Mouse (Mus musculus): ENCODE data around the gene Tet2.
A peak's percentile ranks its signal among the peaks of the same experiment; 100 is the strongest.

Gene Tet2

GRCm38 (mm10) chr3:133518116-133518515 is 26.8 kb downstream of the Tet2 start:
- no peak for DNase-seq (ENCODE audit: low read depth, low spot score)

- DNase-seq (ENCODE audit: low read depth, low spot score), result peak; percentile 8
Observed at GRCm38 (mm10) chr3:133517406-133517805, 27.5 kb downstream of the Tet2 start.

DNA sequence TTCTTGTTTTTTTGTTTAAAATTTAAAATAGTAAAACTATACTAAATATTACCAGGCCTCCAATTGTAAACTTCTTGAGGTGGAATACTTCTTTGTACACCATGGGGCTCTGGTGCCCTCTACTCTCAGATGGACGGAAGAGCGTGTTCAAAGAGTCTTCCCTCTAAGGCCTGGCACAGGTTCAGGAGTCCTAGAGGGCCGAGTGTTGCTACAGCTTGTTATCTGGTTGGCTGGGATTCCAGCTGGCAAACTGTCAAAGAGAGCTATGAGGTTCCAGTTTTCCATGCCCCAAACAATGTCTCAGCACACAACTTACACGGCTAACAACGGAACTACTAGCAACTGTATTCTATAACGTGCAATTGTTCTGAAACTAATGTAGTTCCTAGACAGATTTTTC is 28.8 kb downstream of the Tet2 start:
- peak; percentile 78 for DNase-seq (ENCODE audit: low read depth, low spot score)

GRCm38 (mm10) chr3:133515204-133515969 is 29.6 kb downstream of the Tet2 start:
- no peak for DNase-seq (ENCODE audit: low read depth, low spot score)

- DNase-seq (ENCODE audit: low read depth, low spot score), result no peak
Observed at GRCm38 (mm10) chr3:133514290-133514689, 30.6 kb downstream of the Tet2 start.

GRCm38 (mm10) chr3:133513475-133513874 is 31.5 kb downstream of the Tet2 start:
- no peak for DNase-seq (ENCODE audit: low read depth, low spot score)

GRCm38 (mm10) chr3:133510368-133510767 is 34.6 kb downstream of the Tet2 start:
- no peak for DNase-seq (ENCODE audit: low read depth, low spot score)

- DNase-seq (ENCODE audit: low read depth, low spot score), result peak; percentile 66
Observed at GRCm38 (mm10) chr3:133509796-133510195, 35.1 kb downstream of the Tet2 start.

GRCm38 (mm10) chr3:133508881-133509280 is 36.1 kb downstream of the Tet2 start:
- DNase-seq (ENCODE audit: low read depth, low spot score), result no peak

DNA sequence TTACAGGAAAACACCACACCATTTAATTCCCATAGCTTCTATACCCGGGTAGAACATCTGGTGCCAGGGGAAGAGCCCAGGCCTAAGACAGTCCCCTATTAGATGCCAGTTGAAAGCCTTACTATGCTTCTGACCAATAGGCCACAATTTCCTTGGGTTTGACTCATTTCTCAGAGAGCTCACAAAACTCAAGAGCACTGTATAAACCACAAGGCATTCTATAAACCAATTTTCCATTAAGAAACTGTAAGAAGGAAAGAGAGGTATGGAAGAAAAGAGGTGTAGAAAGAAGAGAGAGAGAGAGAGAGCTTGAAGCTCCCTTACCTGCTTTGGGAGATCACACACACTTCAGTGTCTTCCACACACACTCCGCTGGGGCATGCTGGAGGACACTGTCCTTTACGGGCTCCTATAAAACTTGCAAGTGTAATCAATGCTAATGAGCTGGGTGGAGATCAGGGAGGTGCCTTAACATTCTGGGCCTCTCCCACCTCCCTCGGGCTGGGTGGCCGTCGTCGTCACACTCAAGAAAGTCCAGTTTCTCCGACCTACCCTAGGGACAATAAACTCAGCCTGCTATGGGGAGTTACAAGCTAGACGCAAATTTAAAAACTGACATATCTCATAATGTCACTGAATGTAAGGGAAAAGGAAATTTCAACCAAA is 38.5 kb downstream of the Tet2 start:
- no peak for DNase-seq (ENCODE audit: low read depth, low spot score)

GRCm38 (mm10) chr3:133496953-133497352 is 48.0 kb downstream of the Tet2 start:
- DNase-seq (ENCODE audit: low read depth, low spot score), result peak; percentile 72

DNA sequence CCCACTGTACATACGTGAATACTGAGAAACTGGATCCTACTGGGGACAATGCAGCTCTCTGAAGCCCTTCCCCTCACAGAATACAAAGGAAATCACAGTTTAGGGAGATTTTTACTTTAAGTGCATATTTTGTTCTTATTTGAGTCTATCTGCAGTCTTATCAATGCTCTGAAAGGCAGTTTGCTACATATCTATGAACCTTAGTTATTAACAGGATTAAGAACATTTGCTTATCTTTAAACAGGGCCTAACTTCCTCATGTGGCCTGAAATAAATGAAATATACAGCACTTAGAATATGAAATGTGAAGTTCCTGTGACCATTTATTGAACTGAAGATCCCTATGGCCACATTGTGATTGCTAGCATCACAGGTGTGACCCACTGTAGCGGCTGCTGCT is 53.6 kb downstream of the Tet2 start:
- DNase-seq (ENCODE audit: low read depth, low spot score), result no peak

DNA sequence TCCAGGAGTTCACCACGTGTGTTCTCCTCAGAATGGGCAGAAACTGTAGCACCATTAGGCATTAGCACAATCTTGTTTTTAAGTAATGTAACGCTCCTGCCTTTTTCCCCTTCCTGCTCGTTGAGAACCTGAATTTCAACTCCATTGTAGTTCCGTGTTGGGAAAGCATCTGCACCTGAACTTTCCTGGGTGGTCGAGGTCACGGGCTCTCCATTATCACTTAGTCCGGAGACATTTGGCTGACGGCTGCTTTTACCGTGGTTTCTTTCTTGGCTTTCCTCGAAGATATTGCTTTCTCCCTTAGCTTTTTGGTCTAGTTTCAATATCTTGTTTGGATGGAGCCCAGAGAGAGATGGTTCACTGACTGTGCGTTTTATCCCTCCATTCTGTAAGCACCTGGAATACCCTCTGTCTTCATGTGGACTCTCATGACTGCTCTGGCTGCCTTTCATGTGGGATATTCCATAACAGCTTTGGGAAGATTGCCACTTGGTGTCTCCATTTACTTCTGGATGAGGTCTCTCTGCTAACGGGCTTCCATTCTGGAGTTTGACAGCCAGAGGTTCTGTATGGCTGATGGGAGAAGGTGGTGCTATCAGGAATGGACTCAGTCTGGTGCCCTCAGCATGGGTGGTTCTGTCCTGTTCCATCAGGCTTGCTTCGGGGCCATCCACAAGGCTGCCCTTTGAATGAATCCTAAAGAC is 56.8 kb downstream of the Tet2 start:
- DNase-seq (ENCODE audit: low read depth, low spot score), result peak; percentile 11

GRCm38 (mm10) chr3:133482887-133483286 is 62.1 kb downstream of the Tet2 start:
- DNase-seq (ENCODE audit: low read depth, low spot score), result peak; percentile 41

DNA sequence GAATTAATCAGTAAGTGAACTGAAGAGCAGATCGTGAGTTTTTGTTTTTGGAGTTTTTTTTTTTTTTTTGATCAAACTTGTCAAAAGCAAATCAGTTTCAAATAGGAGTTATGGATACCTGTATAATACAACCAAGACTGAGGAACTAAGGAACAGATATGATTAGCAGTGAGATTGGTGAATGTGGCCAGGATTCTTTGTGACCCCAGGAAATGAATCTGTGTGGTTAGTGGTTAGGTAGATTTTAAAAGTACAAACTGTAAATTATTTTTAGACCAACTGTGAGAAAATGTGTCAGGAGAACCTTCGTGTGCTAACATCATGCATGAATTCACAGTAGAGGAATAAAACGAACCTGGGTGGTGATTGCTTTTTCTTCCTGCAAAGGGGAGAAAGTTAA is 66.0 kb downstream of the Tet2 start:
- DNase-seq (ENCODE audit: low read depth, low spot score), result no peak

GRCm38 (mm10) chr3:133473781-133474180 is 71.2 kb downstream of the Tet2 start:
- peak; percentile 45 for DNase-seq (ENCODE audit: low read depth, low spot score)

- peak; percentile 73 for DNase-seq (ENCODE audit: low read depth, low spot score)
Observed at GRCm38 (mm10) chr3:133471101-133471500, 73.8 kb downstream of the Tet2 start.

DNA sequence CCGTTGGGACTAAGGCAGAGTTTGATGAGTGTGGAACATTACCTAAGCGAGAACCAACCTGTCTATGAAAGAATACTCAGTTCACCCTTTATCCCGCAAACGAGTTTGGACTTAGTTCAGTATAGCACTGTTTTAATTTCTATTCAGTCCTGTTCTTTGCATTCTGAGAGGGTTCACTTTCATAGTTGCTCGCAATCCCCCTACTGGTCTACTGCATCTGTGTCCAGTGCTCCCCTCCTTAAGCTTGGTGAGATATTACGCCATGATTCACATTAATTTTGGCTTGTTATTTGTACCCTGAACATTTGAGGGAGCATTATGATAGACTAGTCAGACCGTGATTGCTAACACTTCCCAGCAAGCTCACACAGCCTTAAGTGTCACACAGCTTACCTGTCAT is 76.1 kb downstream of the Tet2 start:
- DNase-seq (ENCODE audit: low read depth, low spot score), result no peak

DNA sequence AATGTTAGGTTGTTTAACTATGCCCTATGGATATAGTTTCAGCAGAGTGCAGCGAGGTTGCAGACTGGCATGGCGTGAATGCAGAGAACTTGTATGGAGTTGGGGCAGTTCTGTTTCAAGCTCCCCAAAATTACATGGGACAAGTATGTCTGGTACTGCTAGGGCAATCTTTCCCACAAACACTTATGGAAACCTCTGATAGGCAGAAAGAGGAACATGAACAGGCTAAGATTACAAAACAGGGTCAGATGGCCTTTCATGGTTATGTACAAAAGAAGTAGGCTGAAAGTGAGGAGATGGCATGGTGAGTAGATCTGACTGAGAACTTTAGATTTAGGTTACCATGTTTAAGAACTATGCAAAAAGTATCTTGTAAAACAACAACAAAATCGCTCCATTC is 81.7 kb downstream of the Tet2 start:
- no peak for DNase-seq (ENCODE audit: low read depth, low spot score)

GRCm38 (mm10) chr3:133462485-133462884 is 82.5 kb downstream of the Tet2 start:
- no peak for DNase-seq (ENCODE audit: low read depth, low spot score)

- peak; percentile 35 for DNase-seq (ENCODE audit: low read depth, low spot score)
Observed at GRCm38 (mm10) chr3:133462059-133462458, 82.9 kb downstream of the Tet2 start.

DNA sequence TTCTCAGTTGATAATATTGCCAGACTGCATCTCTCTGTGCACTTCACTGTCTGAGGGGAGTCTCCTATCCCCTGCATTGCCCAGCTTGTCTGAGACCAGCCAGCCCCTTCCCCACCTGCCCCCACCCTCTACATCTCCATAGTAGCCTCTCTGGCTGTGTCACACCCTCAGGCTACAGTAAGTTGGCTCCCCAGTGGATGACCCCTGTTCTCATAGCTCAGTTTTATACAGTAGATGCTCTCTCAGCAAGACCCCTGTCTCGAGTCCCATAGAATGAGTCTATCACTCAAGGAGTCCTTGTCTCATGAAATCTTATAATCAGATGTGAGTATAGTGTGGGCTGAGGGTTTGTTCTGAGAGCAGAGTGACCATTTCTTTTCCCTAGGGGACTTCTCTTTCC is 85.8 kb downstream of the Tet2 start:
- no peak for DNase-seq (ENCODE audit: low read depth, low spot score)

GRCm38 (mm10) chr3:133453896-133454295 is 91.0 kb downstream of the Tet2 start:
- DNase-seq (ENCODE audit: low read depth, low spot score), result no peak
